Mouse (Mus musculus) limb, embryonic 11.5 days (tissue): ENCODE results near the gene Ldlrad3. TPM values are rescaled to one million over a fixed set of nuclear protein-coding genes. Genes with fewer than 3 reads are reported as not detected.
A peak's percentile ranks its signal among the peaks of the same experiment; 100 is the strongest.

Source experiments
- ATAC-seq: fragments of 200-750 bp; cut with Nextera tagmentation; 2 replicates; pipeline ENCODE4 v1.8.0; 2017; ENCODE audit warnings: low read depth; ENCODE audit not compliant: insufficient number of reproducible peaks, low FRiP score, low TSS enrichment
- DNase-seq: peaks from one replicate; pipeline ENCODE4 v3.0.0-alpha.2; 2015; ENCODE audit warnings: low spot score
- H3K27ac ChIP-seq: fragments of 300-500 bp; sonication (generic); replicated peaks from 2 replicates; pipeline ENCODE4 v1.5.1; 2014; ENCODE audit warnings: low read depth, mild to moderate bottlenecking, low read length
- H3K27me3 ChIP-seq: fragments of 300-500 bp; sonication (generic); 2 replicates; pipeline ENCODE4 v1.6.1; 2014; ENCODE audit warnings: mild to moderate bottlenecking, low read length, mixed read lengths; ENCODE audit not compliant: control insufficient read depth, insufficient read depth
- H3K36me3 ChIP-seq: fragments of 300-500 bp; sonication (generic); 2 replicates; pipeline ENCODE4 v1.6.1; 2014; ENCODE audit warnings: mild to moderate bottlenecking, low read length, moderate library complexity, mixed read lengths; ENCODE audit not compliant: control insufficient read depth, insufficient read depth
- H3K4me1 ChIP-seq: fragments of 300-500 bp; sonication (generic); 2 replicates; pipeline ENCODE4 v1.6.1; 2014; ENCODE audit warnings: low read length, mixed read lengths; ENCODE audit not compliant: control insufficient read depth, insufficient read depth
- H3K4me2 ChIP-seq: fragments of 300-500 bp; sonication (generic); 2 replicates; pipeline ENCODE4 v1.6.1; 2014; ENCODE audit warnings: low read depth, mild to moderate bottlenecking, moderate library complexity; ENCODE audit not compliant: severe bottlenecking
- H3K4me3 ChIP-seq: fragments of 300-500 bp; sonication (generic); 2 replicates; pipeline ENCODE4 v1.5.1; 2014; ENCODE audit warnings: low read depth, low read length
- H3K9ac ChIP-seq: fragments of 300-500 bp; sonication (generic); 2 replicates; pipeline ENCODE4 v1.6.1; 2014; ENCODE audit warnings: mild to moderate bottlenecking, low read length
- H3K9me3 ChIP-seq: fragments of 300-500 bp; sonication (generic); 2 replicates; pipeline ENCODE4 v1.6.1; 2016; ENCODE audit warnings: low read length; ENCODE audit not compliant: control insufficient read depth
- WGBS: fragments of 180-500 bp; shearing (Covaris S2); extraction: QIAGEN DNeasy Blood & Tissue Kit; methylation state at CpG from one replicate; pipeline ENCODE4 v1.1.7; 2014; 5-methylcytosine and 5-hydroxymethylcytosine counted together
- polyA plus RNA-seq: library from polyadenylated mRNA; unstranded; fragments of >200 nt; fragmentation: Nextera tagmentation; extraction: Ambion mirVana; gene quantifications from 2 replicates; pipeline ENCODE4 v1.2.1, GENCODE M21; 2014

The Ldlrad3 gene
- polyA plus RNA-seq, 1 experiment from 2014 or later: 57.5 TPM

DNA sequence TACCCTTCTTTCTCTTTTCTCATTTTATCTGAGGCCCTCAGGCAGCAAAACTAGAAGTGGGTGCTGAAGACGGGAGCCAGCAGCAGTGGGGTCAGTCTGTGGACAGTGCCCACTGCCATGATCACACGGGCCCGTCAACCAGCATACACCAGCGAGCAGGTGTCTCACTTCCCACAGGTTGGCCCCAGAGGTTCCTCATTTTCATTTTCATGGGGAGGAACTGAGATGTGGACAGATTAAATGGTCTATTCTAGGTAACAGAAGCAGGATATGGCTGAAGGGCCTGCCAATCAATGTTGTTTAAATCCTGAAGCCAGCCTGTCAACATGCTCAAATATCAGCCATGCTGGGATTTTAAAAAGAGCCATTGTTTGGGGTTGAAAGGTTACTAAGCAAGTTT, 9.3 kb upstream of the Ldlrad3 start:
- DNase-seq (no peak), ATAC-seq (no peak)
- 0 out of 2 replicates have a peak, but pooled peaks cover 8% of the 10 kb centered on the region for H3K4me1 ChIP-seq
- H3K9ac ChIP-seq: no peak overlapping the region
- H3K4me2 ChIP-seq: no peak overlapping the region
- H3K36me3 ChIP-seq: no peaks in the 10 kb centered on the region
- H3K4me3 ChIP-seq: no peak overlapping the region
- H3K27ac ChIP-seq: no peak overlapping the region
- WGBS: 91% methylated on average over 4 of the region's 4 CpGs
- no peaks in the 10 kb centered on the region for H3K9me3 ChIP-seq
- no peaks in the 10 kb centered on the region for H3K27me3 ChIP-seq

DNA sequence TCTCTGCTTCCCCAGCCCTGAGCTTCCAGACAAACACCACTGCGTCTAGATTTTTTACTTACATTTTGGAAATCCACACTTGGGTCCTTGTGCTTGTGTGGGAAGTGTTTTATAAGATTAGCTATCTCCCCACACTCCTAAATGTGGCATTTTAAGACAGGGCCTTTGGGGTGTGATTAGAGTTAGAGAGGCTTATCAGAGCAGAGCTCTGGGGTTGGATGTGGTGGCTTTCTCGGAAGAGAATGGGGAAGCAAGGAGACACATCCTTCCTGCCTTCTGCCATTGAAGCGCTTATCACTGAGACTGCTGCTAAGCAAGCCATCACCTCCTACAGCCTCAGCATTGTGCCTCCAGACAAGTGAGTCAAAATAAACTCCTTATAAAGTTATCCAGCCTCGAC, 8.1 kb upstream of the Ldlrad3 start:
- no peaks in the 10 kb centered on the region for H3K9me3 ChIP-seq
- ATAC-seq (no peak), DNase-seq (no peak)
- no peaks in the 10 kb centered on the region for H3K27me3 ChIP-seq
- H3K36me3 ChIP-seq: no peaks in the 10 kb centered on the region
- H3K4me1 ChIP-seq: 0 out of 2 replicates have a peak, but pooled peaks cover 8% of the 10 kb centered on the region
- 82% methylated on average over 4 of the region's 4 CpGs for WGBS
- no peak overlapping the region for H3K4me2 ChIP-seq
- no peak overlapping the region for H3K4me3 ChIP-seq
- H3K9ac ChIP-seq: no peak overlapping the region
- no peak overlapping the region for H3K27ac ChIP-seq

DNA sequence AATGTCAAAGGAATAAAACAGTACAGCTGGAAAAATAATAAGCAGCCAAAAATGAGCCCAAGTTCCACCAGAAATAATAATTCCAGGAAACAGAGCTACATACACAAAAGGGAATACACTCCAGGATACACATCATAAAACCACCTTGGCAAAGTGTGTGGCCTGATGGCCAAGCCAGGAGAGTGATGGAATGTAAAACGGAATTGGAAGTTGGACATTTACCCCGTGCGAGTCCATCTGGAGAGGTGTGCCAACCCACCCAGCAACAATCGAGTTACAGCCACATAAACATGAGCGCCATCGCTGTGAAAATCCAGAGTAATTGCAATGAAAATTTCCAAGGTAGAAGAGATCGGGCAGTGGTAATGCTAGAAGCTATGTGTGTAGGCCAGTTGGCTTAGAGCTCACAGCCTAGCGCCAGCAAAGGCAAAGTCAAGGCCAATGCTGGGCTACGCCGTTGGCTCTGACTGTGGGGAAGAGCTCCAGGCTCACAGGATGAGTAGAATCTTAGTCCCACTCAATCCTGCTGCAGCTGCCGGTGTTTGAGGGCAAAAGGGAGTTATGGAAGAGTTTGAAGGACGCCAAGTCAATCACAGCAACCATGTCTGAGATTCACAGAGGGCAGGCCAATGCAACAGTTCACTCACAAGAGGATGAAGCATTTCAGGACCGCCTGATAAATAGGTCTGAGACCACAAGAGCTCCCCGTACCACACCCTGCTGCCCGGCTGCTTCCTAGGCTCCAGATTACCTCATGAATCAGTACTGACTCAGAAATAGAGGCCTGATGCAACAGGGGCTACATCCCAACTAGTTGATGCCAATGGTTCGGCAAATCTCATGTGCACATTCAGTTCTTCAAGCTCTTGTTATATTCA, 7.0 kb upstream of the Ldlrad3 start:
- Histone ChIP-seq H3K36me3 (no peaks in the 10 kb centered on the region), H3K4me1 (0 out of 2 replicates have a peak, but pooled peaks cover 8% of the 10 kb centered on the region), H3K4me3 (no peak overlapping the region), H3K27me3 (no peaks in the 10 kb centered on the region), H3K9ac (no peak overlapping the region), H3K27ac (no peak overlapping the region), H3K4me2 (no peak overlapping the region), H3K9me3 (no peaks in the 10 kb centered on the region)
- WGBS: 90% methylated on average over 16 of the region's 16 CpGs
- ATAC-seq (no peak), DNase-seq (no peak)

DNA sequence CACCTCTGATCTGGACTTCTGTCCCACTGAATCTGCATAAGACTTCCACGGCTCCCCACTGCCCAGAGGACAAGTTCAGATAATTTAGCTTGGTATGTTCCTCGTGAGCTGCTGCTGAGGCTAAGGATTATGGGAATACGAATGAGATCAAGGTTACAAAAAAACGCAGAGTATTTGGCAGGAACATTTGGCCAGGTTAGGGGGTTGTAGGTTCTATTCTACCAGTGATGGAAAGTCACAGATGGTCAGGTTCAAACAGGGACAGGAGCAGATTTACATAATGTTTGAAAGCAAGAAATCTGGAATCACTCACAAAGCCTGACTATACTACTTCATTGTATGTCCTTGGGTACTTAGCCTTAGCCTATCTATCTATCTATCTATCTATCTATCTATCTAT, 5.6 kb upstream of the Ldlrad3 start:
- H3K9ac ChIP-seq: no peak overlapping the region
- 74% methylated on average over 4 of the region's 4 CpGs for WGBS
- DNase-seq (no peak), ATAC-seq (no peak)
- 0 out of 2 replicates have a peak, but pooled peaks cover 10% of the 10 kb centered on the region for H3K4me1 ChIP-seq
- H3K27ac ChIP-seq: no peak overlapping the region
- no peaks in the 10 kb centered on the region for H3K9me3 ChIP-seq
- no peaks in the 10 kb centered on the region for H3K27me3 ChIP-seq
- no peak overlapping the region for H3K4me2 ChIP-seq
- H3K36me3 ChIP-seq: no peaks in the 10 kb centered on the region
- no peak overlapping the region for H3K4me3 ChIP-seq

DNA sequence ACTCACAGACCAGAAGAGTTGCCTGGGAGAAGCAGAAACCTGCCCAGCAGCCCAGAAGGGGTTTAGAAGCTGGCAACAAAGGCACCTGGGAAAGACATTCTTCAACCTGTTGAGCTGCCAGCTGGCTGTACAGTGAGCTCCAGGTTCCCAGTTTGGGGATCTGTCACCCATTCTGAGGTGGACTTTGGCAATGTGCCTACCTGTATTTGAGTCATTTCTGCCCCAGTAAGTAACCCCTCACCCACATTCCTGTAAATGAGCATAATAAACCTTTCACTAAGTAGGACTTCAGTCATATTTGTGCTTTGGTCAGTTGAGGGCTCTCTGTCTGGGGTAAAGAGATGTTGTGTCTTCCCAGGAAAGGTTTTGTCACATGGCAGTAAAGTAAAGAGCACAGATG, 4.8 kb upstream of the Ldlrad3 start:
- no peaks in the 10 kb centered on the region for H3K27me3 ChIP-seq
- DNase-seq (no peak), ATAC-seq (no peak)
- H3K27ac ChIP-seq: no peak overlapping the region
- H3K9ac ChIP-seq: no peak overlapping the region
- H3K36me3 ChIP-seq: no peaks in the 10 kb centered on the region
- 0 out of 2 replicates have a peak, but pooled peaks cover 4% of the 10 kb centered on the region for H3K4me1 ChIP-seq
- no peak overlapping the region for H3K4me3 ChIP-seq
- no peaks in the 10 kb centered on the region for H3K9me3 ChIP-seq
- H3K4me2 ChIP-seq: no peak overlapping the region

DNA sequence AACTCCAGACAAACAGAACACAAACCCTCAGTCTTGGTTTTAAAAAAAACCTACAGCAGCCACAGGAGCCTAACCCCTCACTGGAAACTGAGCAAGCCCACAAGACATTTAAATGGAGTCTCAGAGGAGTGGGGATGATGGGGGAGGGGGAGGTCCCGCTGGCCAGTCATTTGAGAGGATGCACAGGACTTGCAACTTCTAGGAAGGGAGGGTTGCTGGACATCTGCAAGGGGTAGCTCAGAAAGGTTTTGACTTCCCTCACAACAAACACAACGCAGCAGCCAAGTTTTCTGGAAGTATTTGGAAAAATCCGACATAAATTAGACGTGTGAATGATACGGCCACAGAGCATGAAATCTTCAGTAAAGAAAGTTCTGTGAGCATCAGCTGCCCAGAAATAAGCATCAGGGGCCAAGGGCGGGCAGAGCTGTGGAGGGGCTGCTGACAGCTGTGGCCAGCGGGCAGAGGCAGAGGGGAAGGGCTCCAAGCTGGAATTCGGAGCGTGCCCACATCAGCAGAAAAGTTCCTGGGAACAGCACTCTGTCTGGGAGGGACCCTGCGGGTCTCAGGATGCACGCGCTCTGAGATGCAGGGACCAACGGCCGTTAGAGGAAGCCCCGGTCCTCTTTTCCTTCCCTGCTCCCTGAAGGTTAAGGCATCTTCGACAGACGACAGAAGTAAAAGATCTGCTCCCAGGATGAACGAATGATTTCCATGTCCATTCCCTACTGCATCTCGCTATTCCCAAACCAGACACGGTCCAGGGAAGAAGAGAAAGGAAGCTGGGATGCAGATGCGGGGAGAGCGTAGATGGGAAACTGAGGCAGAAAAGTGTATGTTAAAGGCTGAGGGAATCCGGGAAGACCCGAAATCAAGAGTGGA, 875 bp downstream of the Ldlrad3 start:
- Histone ChIP-seq H3K9ac (peak overlapping the region; percentile 93), H3K27ac (peak overlapping the region; percentile 90), H3K9me3 (no peaks in the 10 kb centered on the region), H3K4me2 (peak overlapping the region; percentile 87), H3K4me3 (peak overlapping the region; percentile 73), H3K27me3 (no peaks in the 10 kb centered on the region), H3K36me3 (no peaks in the 10 kb centered on the region), H3K4me1 (peaks cover 16% of the 10 kb centered on the region)
- WGBS: 1% methylated on average over 24 of the region's 24 CpGs
- DNase-seq (peak; percentile 66), ATAC-seq (no peak)

DNA sequence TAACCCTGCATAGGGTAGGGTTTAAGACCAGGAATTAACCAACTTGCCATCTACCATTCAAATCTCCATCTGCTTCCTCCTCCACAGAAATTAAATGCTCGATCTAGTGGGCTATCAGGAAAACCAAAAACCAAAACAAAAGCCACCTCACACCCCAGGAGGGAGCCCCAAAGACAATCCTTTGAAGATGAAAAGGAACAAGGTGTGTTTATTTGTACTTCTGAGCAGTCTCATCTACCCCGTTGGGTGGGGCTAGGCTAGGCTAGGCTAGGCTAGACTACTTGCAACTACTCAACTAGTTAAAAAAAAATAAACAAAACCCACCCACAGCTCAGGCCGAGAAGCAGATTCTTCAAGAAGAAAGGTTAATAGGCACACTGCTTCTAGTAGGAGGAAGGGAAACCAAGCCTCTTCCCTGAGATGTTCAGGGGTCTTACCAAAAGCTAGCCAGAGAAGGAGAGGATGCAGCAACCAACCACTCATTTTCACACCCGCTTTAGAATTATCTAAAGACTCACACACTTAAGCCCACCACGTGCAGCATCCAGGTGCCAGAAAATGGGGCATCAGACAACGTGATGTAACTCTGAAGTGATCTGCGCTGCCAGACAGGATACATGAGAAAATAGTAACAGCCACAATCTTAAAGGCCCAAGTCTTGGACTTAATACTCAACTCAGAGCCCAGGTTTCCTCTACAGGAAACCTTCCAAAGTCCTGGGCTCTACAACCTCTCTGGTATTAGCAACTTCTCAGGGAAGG, 2.3 kb downstream of the Ldlrad3 start:
- Histone ChIP-seq H3K4me3 (no peak overlapping the region), H3K27ac (no peak overlapping the region), H3K36me3 (no peaks in the 10 kb centered on the region), H3K9ac (no peak overlapping the region), H3K4me2 (no peak overlapping the region), H3K27me3 (no peaks in the 10 kb centered on the region), H3K4me1 (peaks cover 16% of the 10 kb centered on the region), H3K9me3 (no peaks in the 10 kb centered on the region)
- WGBS: 56% methylated on average over 7 of the region's 7 CpGs
- DNase-seq (no peak), ATAC-seq (no peak)

DNA sequence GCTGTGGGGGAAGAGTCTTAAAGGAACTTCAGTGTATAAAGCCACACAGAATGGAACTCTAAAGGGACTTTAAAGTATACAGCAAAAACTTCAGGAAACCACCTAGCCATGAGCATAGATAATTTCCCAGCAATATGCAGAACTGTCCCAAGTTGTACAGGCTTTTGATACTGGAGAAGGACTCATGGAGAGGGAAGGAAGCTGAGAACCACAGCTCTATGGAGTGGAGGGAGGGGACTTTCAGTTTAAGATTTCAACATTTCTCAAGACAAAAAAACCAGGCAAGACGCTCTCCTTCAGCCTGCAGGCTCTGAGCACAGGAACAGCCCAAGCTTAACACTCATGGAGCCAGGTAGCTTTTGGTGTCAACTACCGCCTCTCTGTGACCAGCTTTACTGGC, 4.7 kb downstream of the Ldlrad3 start:
- DNase-seq: no peak
- Histone ChIP-seq H3K4me1 (peaks cover 13% of the 10 kb centered on the region), H3K36me3 (no peaks in the 10 kb centered on the region), H3K9ac (no peak overlapping the region), H3K4me2 (no peak overlapping the region), H3K27ac (no peak overlapping the region), H3K9me3 (no peaks in the 10 kb centered on the region), H3K27me3 (no peaks in the 10 kb centered on the region), H3K4me3 (no peak overlapping the region)
- ATAC-seq: no peak
- WGBS: 75% methylated on average over 2 of the region's 2 CpGs
